Mouse (Mus musculus) embryo, embryonic 10 days (tissue): Measurements from ENCODE around the gene Gm6356.
"Not testable (repeated sequence)": the region's sequence is repeated elsewhere in the genome, so short reads cannot be mapped to it uniquely, and the experiment has no call there.

Source experiments
- DNase-seq: peaks from one replicate; pipeline ENCODE4 v3.0.0-alpha.2; 2015; ENCODE audit warnings: low spot score

Gm6356 gene

GRCm38 (mm10) chr14:6973718-6974117 lies at the start of gene Gm6356:
Gene Gm6356, minus strand, starts transcription at chr14:6973818.
- DNase-seq: not testable (repeated sequence)
